Mouse (Mus musculus): ENCODE measurements around the gene Best1. TPM values are rescaled to one million over a fixed set of nuclear protein-coding genes. Genes with fewer than 3 reads are reported as not detected.
A peak's percentile ranks its signal among the peaks of the same experiment; 100 is the strongest.

Best1 gene
- polyA plus RNA-seq, 1 experiment from 2014 or later: 1.1 TPM

DNA sequence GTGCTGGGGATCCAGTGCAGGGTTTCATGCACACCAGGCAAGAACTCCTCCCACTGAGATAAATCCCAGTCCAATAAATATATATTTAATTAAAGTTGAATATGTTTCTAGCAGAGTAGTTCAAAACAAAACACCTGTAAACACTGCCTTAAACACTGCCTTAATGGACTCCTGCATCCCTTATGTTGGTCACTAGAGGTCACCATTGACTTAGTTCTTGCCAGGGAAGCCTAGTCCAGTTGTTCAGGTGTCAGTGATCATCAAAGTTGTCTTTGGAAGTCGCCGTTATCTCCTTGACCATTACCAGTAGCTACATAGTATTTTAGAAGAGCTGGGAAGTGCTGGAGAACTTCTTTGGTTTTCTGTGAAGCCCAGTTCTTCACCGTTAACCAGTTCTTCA is 1.1 kb downstream of the Best1 start:
- 14% methylated on average over 3 of the region's 3 CpGs for WGBS
- H3K9ac ChIP-seq (ENCODE audit: low read length): no peak overlapping the region

DNA sequence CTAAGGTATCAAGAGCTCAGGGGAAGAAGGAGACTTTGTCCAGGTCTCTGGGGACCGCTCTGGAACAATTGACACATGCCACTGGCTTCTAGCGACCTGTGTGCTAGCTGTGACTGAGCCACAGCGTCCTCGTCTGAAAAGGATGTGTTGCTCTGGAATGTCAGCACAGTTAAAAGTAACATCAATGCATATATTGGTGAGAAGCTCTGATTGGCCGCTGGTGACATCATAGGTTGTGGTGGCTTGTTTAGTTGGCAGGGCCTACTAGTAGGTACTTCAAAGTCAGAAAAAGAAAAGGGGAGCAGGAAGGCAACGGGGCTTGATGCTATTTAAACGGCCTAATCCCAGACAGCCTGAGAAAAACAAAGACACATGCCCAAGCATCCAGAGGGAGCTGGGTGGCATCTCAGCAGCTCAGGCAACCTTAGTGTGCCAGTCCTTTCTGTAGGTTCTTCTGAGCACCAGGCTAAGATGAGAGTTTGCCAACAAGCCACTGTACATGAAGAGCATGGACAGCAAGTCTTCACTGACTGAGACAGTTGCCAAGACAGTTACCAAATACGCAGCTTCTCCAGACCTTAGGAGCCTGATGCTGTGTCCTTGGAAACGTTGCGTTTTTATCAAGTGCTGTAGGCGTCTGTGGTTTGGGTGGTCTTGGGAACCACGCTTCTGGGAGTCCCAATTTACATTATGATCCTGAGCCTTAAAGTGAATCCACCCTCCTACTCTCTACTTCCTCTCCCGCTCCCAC is 2.5 kb downstream of the Best1 start:
- no peak for ATAC-seq (ENCODE audit: low read depth)
- 55% methylated on average over 13 of the region's 13 CpGs for WGBS
- no peaks in the 10 kb centered on the region for H3K36me3 ChIP-seq (ENCODE audit: control insufficient read depth, insufficient read depth, low read length)

More for the DNA sequence above, 1.1 kb downstream of the Best1 start:
- H3K27me3 ChIP-seq (ENCODE audit: control insufficient read depth, insufficient read depth, low read depth, low read length): no peaks in the 10 kb centered on the region
- no peak overlapping the region for H3K4me2 ChIP-seq (ENCODE audit: low read depth, low read length)
- ATAC-seq (ENCODE audit: low read depth): 0 out of 2 replicates have a peak, but pooled peaks have one; percentile 37
- no peaks in the 10 kb centered on the region for H3K36me3 ChIP-seq (ENCODE audit: control insufficient read depth, insufficient read depth, low read length)
- no peaks in the 10 kb centered on the region for H3K9me3 ChIP-seq (ENCODE audit: control insufficient read depth, low read length)
- H3K4me3 ChIP-seq (ENCODE audit: low read length): no peak overlapping the region
- no peak overlapping the region for H3K27ac ChIP-seq (ENCODE audit: low read length)
- no peaks in the 10 kb centered on the region for H3K4me1 ChIP-seq (replicated peaks; ENCODE audit: control insufficient read depth, insufficient read depth, low read length)

DNA sequence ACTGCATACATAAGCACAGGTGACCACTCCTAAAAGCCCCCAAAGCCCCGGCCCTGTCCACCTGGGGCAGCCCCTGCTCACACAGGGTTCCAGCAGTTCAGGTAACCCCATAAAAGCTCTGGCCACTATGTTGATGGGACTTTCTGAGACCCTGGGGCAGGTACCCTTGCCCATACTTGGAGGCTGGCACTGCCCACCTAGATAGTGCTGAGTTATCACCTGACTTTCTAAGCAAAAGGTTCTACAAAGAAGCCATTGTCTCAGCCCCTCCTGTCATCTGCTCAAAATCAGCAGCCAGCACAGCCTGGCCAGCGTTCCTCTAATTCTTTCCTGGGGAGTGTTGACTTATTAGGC is 3.4 kb downstream of the Best1 start:
- ATAC-seq (ENCODE audit: low read depth): no peak
- Histone ChIP-seq H3K27ac (ENCODE audit: low read length) (no peak overlapping the region), H3K4me1 (replicated peaks; ENCODE audit: control insufficient read depth, insufficient read depth, low read length) (peaks cover 6% of the 10 kb centered on the region), H3K4me2 (ENCODE audit: low read depth, low read length) (no peak overlapping the region), H3K27me3 (ENCODE audit: control insufficient read depth, insufficient read depth, low read depth, low read length) (no peaks in the 10 kb centered on the region), H3K9ac (ENCODE audit: low read length) (no peak overlapping the region), H3K4me3 (ENCODE audit: low read length) (no peak overlapping the region), H3K36me3 (ENCODE audit: control insufficient read depth, insufficient read depth, low read length) (no peaks in the 10 kb centered on the region), H3K9me3 (ENCODE audit: control insufficient read depth, low read length) (no peaks in the 10 kb centered on the region)
- 68% methylated on average over 2 of the region's 2 CpGs for WGBS

More for the DNA sequence above, 2.5 kb downstream of the Best1 start:
- no peaks in the 10 kb centered on the region for H3K9me3 ChIP-seq (ENCODE audit: control insufficient read depth, low read length)
- no peaks in the 10 kb centered on the region for H3K27me3 ChIP-seq (ENCODE audit: control insufficient read depth, insufficient read depth, low read depth, low read length)
- no peak overlapping the region for H3K4me3 ChIP-seq (ENCODE audit: low read length)
- H3K4me2 ChIP-seq (ENCODE audit: low read depth, low read length): no peak overlapping the region
- no peak overlapping the region for H3K27ac ChIP-seq (ENCODE audit: low read length)
- no peak overlapping the region for H3K9ac ChIP-seq (ENCODE audit: low read length)
- no peaks in the 10 kb centered on the region for H3K4me1 ChIP-seq (replicated peaks; ENCODE audit: control insufficient read depth, insufficient read depth, low read length)

DNA sequence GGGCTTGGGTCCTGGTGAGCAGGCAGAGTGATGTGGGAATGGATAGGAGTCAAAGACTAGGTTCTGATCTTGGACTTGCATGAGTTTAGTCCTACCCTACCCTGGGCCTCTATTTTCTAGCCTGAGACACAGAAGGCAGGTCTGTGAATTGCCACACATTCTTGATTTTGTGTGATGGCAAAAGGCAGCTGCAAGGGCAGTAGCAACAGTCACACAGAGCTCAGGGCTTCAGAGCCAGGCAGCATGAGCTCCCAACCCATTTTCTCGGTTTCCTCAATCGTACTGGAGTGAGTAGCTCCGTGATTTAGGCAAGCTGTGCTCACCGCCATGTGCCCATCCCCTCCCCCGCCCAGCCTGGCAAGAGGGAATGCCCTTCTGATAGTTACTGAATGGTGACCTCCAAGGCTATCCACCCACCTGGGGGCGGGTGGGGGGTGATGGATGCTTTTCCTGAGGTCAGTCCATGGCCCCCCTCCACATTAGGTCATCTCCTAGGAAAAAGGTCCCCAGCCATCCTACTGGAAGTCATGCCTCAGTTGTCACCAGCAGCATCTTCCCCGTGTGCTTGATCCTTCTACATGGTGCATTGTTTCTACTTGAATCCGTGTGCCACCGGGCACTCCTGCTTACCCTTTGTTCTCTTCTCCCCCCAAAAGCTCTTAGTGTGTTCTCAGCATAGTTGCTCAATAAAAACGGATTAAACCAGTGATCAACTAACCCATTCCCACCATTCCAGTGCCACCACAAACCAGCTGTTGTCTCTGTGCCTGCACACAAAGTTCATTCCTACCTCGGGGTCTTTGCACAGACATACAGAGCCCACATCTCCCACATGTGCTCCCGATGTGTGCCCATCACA is 4.0 kb downstream of the Best1 start:
- no peak overlapping the region for H3K27ac ChIP-seq (ENCODE audit: low read length)
- H3K9ac ChIP-seq (ENCODE audit: low read length): no peak overlapping the region
- H3K9me3 ChIP-seq (ENCODE audit: control insufficient read depth, low read length): no peaks in the 10 kb centered on the region
- no peak overlapping the region for H3K4me3 ChIP-seq (ENCODE audit: low read length)
- no peak for ATAC-seq (ENCODE audit: low read depth)
- 66% methylated on average over 12 of the region's 12 CpGs for WGBS
- no peak overlapping the region for H3K4me2 ChIP-seq (ENCODE audit: low read depth, low read length)
- peaks cover 11% of the 10 kb centered on the region for H3K4me1 ChIP-seq (replicated peaks; ENCODE audit: control insufficient read depth, insufficient read depth, low read length)
- no peaks in the 10 kb centered on the region for H3K36me3 ChIP-seq (ENCODE audit: control insufficient read depth, insufficient read depth, low read length)
- no peaks in the 10 kb centered on the region for H3K27me3 ChIP-seq (ENCODE audit: control insufficient read depth, insufficient read depth, low read depth, low read length)

DNA sequence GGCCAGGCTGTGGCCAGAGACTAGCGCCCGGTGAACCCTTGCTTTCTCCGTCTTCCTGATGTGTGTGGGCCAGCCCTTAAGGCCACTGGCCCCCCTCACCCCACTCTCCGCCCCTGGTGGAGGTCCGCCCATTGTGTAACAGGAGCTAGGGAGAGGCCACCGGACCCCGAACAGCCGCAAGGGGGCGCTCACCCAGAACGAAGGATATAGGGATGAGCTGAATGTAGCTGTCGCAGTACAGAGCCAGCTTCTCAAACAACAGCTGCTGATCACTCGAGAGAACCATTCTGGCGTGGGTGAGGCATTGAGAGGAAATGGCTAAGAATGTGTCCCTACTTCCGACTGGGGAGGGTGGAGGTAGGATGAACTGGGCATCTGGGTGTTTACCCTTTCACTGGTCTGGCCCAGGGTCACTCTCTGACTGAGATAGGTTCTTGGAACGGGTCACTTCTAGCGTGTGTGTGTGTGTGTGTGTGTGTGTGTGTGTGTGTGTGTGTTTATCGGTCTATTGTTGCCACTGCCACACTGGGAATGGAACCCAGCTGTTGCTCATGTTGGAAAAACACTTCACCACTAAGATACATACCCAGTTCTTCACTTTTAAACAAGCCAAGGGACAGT is 8.3 kb downstream of the Best1 start:
- peak overlapping the region; percentile 33 for H3K4me3 ChIP-seq (ENCODE audit: low read length)
- peak overlapping the region; percentile 7; the same call in 1 of the 2 replicates for H3K27ac ChIP-seq (ENCODE audit: low read length)
- peak; percentile 87 for ATAC-seq (ENCODE audit: low read depth)
- H3K27me3 ChIP-seq (ENCODE audit: control insufficient read depth, insufficient read depth, low read depth, low read length): no peaks in the 10 kb centered on the region
- H3K36me3 ChIP-seq (ENCODE audit: control insufficient read depth, insufficient read depth, low read length): no peaks in the 10 kb centered on the region
- H3K9ac ChIP-seq (ENCODE audit: low read length): peak overlapping the region; percentile 46
- H3K4me2 ChIP-seq (ENCODE audit: low read depth, low read length): peak overlapping the region; percentile 58
- WGBS: under 1% methylated on average over 17 of the region's 17 CpGs
- no peaks in the 10 kb centered on the region for H3K9me3 ChIP-seq (ENCODE audit: control insufficient read depth, low read length)
- H3K4me1 ChIP-seq (replicated peaks; ENCODE audit: control insufficient read depth, insufficient read depth, low read length): peaks cover 11% of the 10 kb centered on the region

DNA sequence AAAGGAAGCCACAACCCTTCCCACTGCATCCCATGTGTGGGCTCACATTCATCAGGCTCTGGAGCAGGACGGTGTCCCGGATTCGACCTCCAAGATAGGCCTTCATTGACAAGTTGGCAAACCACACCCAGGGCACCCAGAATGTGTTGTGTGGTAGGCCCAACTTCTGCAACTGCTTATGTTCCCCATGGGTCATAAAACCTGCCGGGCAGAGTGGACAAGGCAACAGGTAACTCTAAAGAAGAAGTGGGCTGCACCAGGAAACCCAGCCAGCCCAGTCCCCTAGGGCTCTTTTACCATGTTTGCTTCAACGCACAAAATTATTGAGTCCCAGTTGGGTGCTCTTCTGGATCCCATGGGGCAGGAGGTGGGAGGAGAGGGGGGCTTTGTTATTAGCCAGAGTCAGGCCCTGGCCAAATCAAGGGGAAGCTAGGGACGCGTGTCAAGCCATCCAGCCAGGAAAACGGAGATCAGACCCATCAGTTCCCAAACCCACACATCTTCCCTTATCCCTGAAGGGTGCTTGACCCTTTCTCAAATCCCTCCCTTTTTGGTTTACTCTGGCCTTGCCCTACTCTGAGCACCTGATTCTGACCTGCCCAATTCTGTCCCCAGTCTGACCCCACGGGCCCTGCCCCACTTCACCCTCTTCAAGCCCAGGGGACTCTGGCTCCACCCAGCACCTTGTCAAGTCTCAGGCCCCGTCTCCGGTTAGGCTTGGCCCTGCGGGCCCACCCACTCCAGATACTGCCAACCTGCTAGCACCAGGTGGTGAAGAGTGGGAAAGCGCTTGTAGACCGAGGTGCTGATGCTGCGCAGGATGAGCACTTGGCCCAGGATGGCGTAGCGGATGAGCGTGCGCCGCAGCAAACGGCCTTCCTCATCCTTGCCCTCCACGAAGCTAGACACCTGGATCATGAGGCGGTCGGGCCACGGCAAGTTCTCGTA is 9.1 kb downstream of the Best1 start:
- peak overlapping the region; percentile 46 for H3K9ac ChIP-seq (ENCODE audit: low read length)
- ATAC-seq (ENCODE audit: low read depth): peak; percentile 39

DNA sequence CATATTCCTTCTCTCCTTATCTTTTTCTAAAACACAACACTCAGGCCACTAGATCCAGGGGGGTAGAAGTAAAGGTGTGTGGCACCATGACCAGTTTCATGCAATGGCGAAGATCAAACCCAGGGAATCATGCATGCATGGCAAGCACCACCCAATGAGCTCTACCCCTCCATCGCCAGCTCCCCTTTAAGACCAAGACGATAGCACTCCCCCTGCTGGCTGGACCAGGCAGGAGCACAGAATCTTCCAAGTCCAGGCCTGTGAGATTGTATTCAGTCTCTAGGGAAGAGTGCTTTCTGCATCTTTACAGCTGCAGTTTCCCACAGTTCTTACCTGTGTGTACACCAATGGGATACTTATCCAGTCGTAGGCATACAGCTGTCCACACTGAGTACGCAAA is 10.1 kb downstream of the Best1 start:
- H3K27ac ChIP-seq (ENCODE audit: low read length): no peak overlapping the region
- no peak for ATAC-seq (ENCODE audit: low read depth)

More for the DNA sequence above, 9.1 kb downstream of the Best1 start:
- Histone ChIP-seq H3K9me3 (ENCODE audit: control insufficient read depth, low read length) (no peaks in the 10 kb centered on the region), H3K27ac (ENCODE audit: low read length) (peak overlapping the region; percentile 7; the same call in 1 of the 2 replicates), H3K4me3 (ENCODE audit: low read length) (peak overlapping the region; percentile 33), H3K36me3 (ENCODE audit: control insufficient read depth, insufficient read depth, low read length) (no peaks in the 10 kb centered on the region), H3K4me1 (replicated peaks; ENCODE audit: control insufficient read depth, insufficient read depth, low read length) (peaks cover 11% of the 10 kb centered on the region), H3K27me3 (ENCODE audit: control insufficient read depth, insufficient read depth, low read depth, low read length) (no peaks in the 10 kb centered on the region), H3K4me2 (ENCODE audit: low read depth, low read length) (peak overlapping the region; percentile 58)
- WGBS: 51% methylated on average over 26 of the region's 26 CpGs

DNA sequence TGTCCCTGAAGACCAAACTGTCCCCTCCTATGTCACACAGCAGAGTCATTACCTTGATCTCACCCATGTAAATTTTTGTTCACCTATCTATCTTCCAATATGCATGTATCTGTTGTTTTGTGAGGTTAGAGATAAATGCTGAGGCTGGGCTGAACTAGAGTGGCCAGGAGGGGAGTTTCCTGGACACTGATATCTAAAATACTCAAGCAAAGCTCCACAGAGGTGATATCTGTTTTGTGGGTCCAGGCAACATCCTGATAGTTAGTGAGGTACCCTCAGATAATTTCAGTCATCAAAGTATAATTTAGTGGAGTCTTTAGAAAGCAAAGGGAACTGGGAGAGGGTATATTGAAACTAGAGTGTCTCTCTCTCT is 11.6 kb downstream of the Best1 start:
- Histone ChIP-seq H3K36me3 (ENCODE audit: control insufficient read depth, insufficient read depth, low read length) (peaks cover 12% of the 10 kb centered on the region), H3K27me3 (ENCODE audit: control insufficient read depth, insufficient read depth, low read depth, low read length) (no peaks in the 10 kb centered on the region), H3K4me1 (replicated peaks; ENCODE audit: control insufficient read depth, insufficient read depth, low read length) (peaks cover 11% of the 10 kb centered on the region), H3K27ac (ENCODE audit: low read length) (no peak overlapping the region), H3K4me3 (ENCODE audit: low read length) (no peak overlapping the region), H3K9ac (ENCODE audit: low read length) (no peak overlapping the region), H3K4me2 (ENCODE audit: low read depth, low read length) (no peak overlapping the region), H3K9me3 (ENCODE audit: control insufficient read depth, low read length) (no peaks in the 10 kb centered on the region)
- ATAC-seq (ENCODE audit: low read depth): no peak

More for the DNA sequence above, 10.1 kb downstream of the Best1 start:
- no peaks in the 10 kb centered on the region for H3K27me3 ChIP-seq (ENCODE audit: control insufficient read depth, insufficient read depth, low read depth, low read length)
- H3K4me3 ChIP-seq (ENCODE audit: low read length): no peak overlapping the region
- no peaks in the 10 kb centered on the region for H3K9me3 ChIP-seq (ENCODE audit: control insufficient read depth, low read length)
- peaks cover 11% of the 10 kb centered on the region for H3K4me1 ChIP-seq (replicated peaks; ENCODE audit: control insufficient read depth, insufficient read depth, low read length)
- H3K9ac ChIP-seq (ENCODE audit: low read length): no peak overlapping the region
- H3K4me2 ChIP-seq (ENCODE audit: low read depth, low read length): no peak overlapping the region
- H3K36me3 ChIP-seq (ENCODE audit: control insufficient read depth, insufficient read depth, low read length): no peaks in the 10 kb centered on the region
- 23% methylated on average over 5 of the region's 5 CpGs for WGBS

All from lung, embryonic 16.5 days (tissue).